Mouse (Mus musculus) heart, adult 18-20 months (tissue): Measurements from ENCODE around the gene Kptn. TPM values are rescaled to one million over a fixed set of nuclear protein-coding genes. Genes with fewer than 3 reads are reported as not detected.

Experiments
- DNase-seq, 2 experiments: peaks; one replicate each; pipeline ENCODE4 v3.0.0; 2021 to 2022; ENCODE audit warnings: mixed read lengths in 1 of 2
- long read RNA-seq, 2 experiments: library from polyadenylated mRNA; stranded (forward); transcript quantifications; one replicate each; pipeline ENCODE4 v2.0.0; 2021
- total RNA-seq, 2 experiments: library from RNA; stranded (reverse); gene quantifications; 2 replicates each; pipeline ENCODE4 v1.2.3; 2021

Kptn gene
- 10 to 100 TPM; 19.0 to 21.0 TPM for total RNA-seq
- long read RNA-seq, experiment 1, transcript Kptn-201 (12 exons, 1,630 nt): major isoform, 8 of 14 reads
- long read RNA-seq, experiment 1, partial matches to known transcripts: 3 of 14 reads
- long read RNA-seq, experiment 1, other reads (novel, unspliced or antisense): 3 of 14 reads
- long read RNA-seq, experiment 2, partial matches to known transcripts: 1 of 9 reads
- long read RNA-seq, experiment 2, other reads (novel, unspliced or antisense): 4 of 9 reads

- DNase-seq: peak; percentile 91 to 97
Observed at GRCm38 (mm10) chr7:16119569-16120261, at the start of gene Kptn. Kptn (plus strand) TSS chr7:16119895.

- no peak for DNase-seq
Observed at GRCm38 (mm10) chr7:16070846-16071245, 48.8 kb upstream of the Kptn start.

GRCm38 (mm10) chr7:16071906-16072305 lies 47.8 kb upstream of the Kptn start:
- DNase-seq: no peak

- DNase-seq: no peak
Observed at GRCm38 (mm10) chr7:16079947-16080346, 39.7 kb upstream of the Kptn start.

DNA sequence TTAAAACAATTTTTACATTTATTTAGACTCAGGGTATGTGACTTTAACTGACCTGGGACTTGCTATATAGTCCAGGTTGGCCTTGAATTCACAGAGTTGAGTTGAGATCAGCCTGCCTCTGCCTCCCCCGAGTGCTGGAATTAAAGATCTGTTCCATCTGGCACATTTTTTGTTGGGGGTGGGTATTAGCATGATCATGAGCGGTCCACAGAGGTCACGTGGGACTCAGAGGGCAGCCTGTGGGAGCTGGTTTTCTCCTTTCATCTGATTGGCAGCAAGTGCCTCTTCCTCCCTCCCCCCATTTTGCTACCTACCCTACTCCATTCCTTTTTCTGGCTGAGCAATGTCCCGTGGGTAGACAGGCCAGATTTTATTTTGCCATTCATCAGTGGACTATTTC lies 39.1 kb upstream of the Kptn start:
- DNase-seq: no peak

DNA sequence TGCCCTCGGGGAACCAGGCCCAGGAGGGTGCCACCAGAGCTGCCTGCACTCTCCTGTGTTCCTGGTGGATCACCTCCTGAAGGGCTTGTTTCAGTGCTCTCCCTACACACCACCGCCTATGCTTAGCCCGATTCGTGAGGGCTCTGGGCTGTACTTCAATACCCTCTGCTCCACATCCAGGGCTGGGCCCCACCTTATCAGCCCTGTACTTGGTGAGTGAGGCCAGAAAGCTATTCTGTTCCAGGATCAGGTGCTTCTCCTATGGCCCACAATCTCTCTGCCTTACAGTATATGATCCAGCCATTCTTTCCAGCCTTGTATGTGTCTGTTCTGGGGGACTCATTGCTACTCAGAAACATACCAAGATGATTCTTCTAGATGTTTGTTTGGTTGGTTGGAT lies 36.3 kb upstream of the Kptn start:
- no peak for DNase-seq

DNA sequence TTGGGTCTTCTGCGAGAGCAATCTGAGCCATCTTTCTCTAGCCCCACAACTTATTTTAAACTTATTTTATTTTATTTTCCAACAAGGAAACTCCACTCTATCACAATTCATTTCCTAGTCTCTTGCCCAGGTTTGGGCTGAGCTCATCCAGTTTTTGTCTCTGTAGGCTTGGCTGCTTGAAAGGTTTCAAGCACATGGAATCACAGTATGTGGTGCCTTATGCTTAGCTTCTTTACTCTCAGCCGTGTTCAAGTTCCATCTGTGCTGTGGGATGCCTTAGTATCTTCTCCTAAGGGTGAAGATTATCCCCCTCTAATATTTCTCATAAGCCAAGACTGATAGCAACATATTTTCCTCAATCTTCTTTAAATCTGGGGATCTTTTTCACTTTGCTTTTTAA lies 32.1 kb upstream of the Kptn start:
- no peak for DNase-seq

- no peak for DNase-seq
Observed at GRCm38 (mm10) chr7:16094592-16094991, 25.1 kb upstream of the Kptn start.

GRCm38 (mm10) chr7:16098021-16099017 lies 21.4 kb upstream of the Kptn start, which contains the start of gene Napa:
Napa (plus strand) TSS chr7:16098458.
- DNase-seq: peak; percentile 99 to 100

DNA sequence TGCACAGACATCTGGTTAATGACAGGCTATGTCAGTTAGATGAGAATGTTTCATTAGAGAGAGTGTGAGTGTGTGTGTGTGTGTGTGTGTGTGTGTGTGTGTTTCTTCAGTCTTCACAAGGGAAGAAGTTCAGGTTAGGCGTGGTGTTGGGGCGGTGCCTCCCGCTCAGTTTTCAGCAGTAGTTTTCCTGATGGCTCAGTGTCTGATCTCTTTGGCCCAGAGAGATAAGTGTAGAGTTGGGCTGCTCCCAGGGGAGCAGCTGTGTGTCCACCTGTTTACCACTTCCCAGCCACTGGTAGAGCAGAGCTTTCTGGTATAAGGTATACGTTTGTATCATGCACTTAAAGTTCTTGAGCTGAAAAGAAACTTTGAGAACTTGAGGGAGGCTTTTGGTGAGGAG lies 19.8 kb upstream of the Kptn start:
- DNase-seq: no peak

DNA sequence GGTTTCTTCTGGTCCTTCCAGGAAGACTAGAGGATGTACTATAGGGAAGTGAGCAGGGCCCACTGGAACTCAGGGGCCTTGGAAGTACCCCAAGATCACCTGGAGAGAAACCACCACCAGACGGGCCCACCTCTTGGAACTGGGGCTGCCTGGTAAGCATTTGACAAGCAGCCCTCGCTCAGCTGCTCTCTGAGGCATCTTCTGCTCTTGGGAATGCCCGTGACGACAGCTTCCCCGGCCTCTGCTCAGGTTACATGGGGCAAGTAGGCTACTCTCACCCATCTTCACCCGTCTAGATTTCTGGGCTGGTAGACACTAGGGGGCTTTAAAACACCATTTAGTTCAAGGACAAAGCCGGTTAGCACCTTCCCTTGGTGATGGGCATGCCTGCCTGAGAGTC lies 18.6 kb upstream of the Kptn start:
- DNase-seq: no peak

GRCm38 (mm10) chr7:16101726-16102475 lies 17.8 kb upstream of the Kptn start:
- DNase-seq: no peak

DNA sequence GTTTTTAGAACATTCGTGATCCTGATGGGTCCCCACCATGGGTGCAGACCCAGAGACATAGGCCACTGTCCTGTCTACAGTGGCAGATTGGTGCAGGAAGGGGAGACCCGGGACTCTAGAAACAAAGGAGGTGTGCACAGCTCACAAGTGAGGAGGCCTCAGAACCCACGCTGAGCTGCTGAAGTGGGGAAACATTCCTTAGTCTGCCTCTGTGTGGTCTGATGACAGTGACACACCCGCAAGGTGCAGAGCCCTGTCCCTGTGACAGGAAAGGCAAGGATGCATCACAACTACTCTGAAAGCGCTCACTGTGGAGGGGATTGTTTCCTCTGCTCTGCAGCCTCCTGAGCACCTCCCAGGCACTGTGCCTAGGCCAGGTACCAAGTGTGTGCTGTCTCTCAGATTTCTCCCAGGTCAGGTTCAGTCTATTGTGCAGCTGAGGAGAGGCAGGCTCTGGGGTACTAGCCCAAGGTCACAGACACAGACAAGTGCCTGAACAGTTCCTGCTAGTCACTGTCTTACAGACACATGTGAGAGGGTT lies 16.9 kb upstream of the Kptn start:
- no peak for DNase-seq

GRCm38 (mm10) chr7:16103760-16104159 lies 15.9 kb upstream of the Kptn start:
- peak in 1 of 2 experiments; percentile 23 for DNase-seq

DNA sequence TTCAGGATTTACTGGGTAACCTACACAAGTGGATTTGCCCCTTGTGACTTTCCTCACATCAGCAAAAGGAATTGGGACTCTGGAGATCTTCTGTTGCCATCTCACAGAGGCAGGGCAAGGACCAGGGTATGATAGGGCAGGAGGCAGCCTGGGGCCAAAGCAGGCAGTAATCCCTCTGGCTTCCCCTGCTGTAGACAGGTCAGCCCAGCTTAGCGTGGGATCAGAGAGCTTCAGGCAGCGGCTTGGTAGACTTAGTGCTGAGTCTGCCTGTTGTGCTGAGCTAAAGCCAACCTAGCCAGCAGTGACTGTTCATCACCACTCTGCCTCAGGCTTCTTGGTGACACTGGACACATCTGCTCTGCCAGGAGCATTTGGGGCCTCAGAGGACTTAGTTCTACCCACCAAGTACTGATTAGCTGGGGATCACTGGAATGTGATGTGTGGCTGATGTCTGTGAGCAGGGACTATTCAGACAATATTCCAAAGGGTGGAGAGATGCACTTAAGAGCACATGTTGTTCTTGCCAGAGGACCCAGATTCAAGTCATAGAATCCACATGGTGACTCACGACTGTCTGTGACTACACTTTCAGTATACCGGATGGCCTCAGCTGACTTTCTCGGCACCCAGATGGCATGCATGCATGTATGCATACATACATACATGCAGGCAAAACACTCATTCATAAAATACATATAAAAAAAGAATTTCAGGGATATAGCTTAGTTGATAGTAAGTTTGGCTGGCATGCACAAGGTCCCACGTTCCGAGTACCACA lies 14.9 kb upstream of the Kptn start:
- DNase-seq: no peak

- DNase-seq: no peak
Observed at GRCm38 (mm10) chr7:16108886-16109542, 10.7 kb upstream of the Kptn start.

DNA sequence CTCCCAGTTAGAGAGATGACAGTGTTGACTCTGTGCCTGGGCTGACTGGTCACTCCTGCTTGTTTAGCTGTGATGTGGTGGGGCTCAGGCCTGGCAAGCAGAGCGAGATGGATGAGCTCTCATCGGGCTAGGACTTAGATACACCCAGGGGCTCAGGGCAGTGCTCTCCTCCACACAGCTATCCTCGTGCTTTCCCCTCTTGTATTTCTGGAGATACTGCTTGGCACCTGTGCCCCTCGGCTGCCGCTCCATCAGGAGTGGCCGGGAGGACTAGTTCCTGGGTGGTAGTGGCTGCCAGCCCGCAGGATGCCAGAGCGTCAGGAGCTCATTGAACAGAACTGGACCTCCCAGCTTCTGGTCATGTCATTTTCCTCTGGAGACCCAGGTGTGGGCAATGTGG lies 9.5 kb upstream of the Kptn start:
- DNase-seq: no peak

- DNase-seq: no peak
Observed at GRCm38 (mm10) chr7:16111284-16112090, 8.2 kb upstream of the Kptn start.

DNA sequence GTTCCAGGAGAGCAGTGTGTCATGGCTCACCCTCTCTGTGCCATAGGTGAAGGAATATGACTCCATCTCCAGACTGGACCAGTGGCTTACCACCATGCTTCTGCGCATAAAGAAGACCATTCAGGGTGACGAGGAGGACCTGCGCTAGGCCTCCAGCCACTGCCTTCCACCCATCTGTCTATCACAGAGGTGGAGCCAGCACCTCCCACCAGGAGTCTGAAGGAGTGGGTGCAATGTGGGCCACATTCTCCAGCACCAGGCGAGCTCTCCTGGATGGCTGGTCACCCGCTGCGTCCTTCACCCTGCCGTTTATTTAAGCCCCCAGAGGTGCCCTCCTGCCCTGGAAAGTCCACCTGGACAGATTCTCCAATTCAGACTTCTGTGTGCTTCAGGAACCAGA lies 3.3 kb upstream of the Kptn start:
- no peak for DNase-seq
